Mouse (Mus musculus): ENCODE results near the gene Cdc42bpb. TPM values are rescaled to one million over a fixed set of nuclear protein-coding genes. Genes with fewer than 3 reads are reported as not detected.

The Cdc42bpb gene
- polyA plus RNA-seq, 1 experiment: 186 TPM

DNA sequence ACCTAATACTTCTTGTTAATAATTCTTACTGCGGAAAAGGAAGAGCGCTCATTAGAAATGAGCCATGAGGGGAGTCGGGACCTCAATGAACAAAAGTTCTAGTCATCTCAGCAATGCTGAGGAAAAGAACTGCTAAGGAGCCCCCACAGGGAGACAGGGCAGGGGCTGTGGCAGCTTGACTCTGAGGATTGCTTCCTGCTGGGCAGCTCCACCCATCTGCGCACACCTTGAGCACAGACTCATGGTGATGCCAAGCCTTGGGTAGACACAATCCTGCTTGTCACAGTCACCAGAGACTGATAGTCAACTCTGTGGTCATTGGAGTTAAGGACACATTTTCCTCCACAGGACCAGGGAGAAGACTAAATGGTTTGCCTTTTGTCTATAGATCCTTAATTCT, 9.6 kb upstream of the Cdc42bpb start:
- DNase-seq (ENCODE audit: low read depth, low spot score): no peak
- WGBS: 48% methylated on average over 4 of the region's 4 CpGs

DNA sequence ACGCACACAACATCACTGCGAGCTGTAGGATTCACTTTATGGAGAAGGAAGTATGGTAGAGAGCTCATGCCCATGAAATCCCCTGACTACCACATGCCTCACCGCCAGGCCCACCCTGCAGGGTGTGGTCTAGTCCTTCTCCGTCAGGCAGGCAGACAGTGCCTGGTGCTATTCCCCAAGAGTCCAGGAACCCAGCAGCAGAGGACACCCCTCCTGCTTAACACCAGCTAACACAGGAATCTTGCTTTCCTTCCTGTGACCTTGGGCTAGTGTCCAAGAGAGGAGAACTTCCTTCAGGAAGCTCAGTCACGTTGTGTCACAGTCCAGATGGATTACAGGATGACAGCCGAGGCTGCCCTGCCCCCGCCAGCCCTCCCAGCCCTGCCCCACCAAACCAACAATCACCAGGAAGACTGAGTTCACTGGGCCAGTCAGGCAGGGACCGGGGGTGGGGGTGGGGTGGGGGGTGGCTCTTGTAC, 9.2 kb upstream of the Cdc42bpb start:
- 4% methylated on average over 8 of the region's 8 CpGs for WGBS
- DNase-seq (ENCODE audit: low read depth, low spot score): peak; percentile 76

- WGBS: 79% methylated on average over 13 of the region's 13 CpGs
- DNase-seq (ENCODE audit: low read depth, low spot score): no peak
Measured at GRCm38 (mm10) chr12:111385883-111386641, 8.5 kb upstream of the Cdc42bpb start.

DNA sequence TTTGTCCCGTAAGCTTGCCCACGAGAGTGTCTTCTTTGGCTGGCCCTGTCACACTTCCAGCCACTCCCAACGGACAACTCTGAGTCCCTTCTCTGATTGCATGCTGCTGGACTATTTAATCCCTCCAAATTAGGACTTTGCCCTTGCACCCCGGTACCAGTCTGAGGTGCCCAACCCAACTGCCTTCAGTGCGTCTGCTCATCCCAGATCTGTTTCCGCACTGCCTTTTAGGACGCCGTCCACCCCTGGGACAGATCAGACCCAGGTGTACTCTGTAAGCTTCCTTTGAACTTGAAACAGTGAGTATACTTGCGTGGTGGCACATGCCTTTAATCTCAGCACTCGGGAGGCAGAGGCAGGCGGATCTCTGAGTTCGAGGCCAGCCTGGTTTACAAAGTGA, 1.3 kb upstream of the Cdc42bpb start:
- 62% methylated on average over 12 of the region's 12 CpGs for WGBS
- no peak for DNase-seq (ENCODE audit: low read depth, low spot score)

GRCm38 (mm10) chr12:111377986-111378490, 520 bp upstream of the Cdc42bpb start:
- no peak for DNase-seq (ENCODE audit: low read depth, low spot score)
- WGBS: under 1% methylated on average over 32 of the region's 32 CpGs

GRCm38 (mm10) chr12:111376826-111377331, 639 bp downstream of the Cdc42bpb start:
- 1% methylated on average over 49 of the region's 49 CpGs for WGBS
- DNase-seq (ENCODE audit: low read depth, low spot score): no peak

DNA sequence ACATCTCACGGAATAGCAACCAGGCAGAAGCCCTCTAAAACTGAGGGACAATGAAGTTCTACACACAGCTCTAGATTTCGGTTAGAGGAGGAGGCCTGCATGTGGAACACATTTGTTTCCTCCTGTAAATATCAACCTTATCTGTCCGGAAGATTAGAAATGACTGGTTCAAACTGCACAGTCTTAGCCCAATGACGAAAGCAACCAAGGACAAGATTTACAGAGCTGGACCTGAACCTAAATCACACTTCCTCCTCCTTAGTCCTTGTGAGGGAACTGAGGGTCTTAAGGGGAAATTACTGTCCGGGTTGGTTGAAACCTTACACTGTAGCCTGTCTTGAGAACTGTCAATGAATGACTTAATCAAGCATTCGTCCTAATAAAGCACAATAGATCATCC, 1.5 kb downstream of the Cdc42bpb start:
- WGBS: 7% methylated on average over 6 of the region's 6 CpGs
- DNase-seq (ENCODE audit: low read depth, low spot score): no peak

DNA sequence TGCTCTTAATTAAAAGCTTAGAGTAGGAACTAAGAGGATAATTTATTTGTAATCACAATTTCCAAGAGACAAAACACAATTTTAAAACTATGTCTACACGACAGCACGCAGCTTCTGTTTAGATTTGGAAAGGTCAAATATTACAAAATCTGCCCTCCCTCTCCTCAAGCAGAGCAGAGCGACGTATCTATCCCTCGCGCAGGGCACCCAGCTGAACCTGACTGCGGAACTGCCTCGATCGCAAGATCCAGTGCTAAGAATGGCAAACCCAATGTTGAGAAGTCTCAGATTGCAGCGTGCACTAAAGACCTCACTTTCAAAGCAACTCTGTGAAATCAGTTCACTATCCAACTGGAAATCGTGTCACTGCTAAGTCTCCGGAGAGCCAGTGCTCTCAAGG, 2.0 kb downstream of the Cdc42bpb start:
- no peak for DNase-seq (ENCODE audit: low read depth, low spot score)
- 39% methylated on average over 12 of the region's 12 CpGs for WGBS

DNA sequence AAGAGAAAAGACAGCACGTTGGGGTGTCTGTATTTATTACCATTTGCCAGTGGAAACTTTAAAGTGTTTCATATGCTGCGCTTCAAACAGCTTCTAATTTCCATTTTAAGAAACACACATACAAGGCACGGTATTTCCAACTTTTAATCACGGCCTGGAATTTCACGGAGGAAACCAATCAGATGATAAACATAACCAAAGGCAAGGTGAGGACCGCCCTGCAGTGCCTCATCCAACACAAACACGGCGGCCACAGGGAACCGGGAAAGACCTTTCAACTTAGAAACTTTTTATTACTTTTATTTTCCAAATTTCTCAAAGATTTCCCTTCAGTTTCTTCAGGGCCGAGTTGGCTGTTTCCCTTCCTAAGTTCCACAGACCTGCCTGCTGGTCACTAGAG, 2.8 kb downstream of the Cdc42bpb start:
- DNase-seq (ENCODE audit: low read depth, low spot score): no peak

DNA sequence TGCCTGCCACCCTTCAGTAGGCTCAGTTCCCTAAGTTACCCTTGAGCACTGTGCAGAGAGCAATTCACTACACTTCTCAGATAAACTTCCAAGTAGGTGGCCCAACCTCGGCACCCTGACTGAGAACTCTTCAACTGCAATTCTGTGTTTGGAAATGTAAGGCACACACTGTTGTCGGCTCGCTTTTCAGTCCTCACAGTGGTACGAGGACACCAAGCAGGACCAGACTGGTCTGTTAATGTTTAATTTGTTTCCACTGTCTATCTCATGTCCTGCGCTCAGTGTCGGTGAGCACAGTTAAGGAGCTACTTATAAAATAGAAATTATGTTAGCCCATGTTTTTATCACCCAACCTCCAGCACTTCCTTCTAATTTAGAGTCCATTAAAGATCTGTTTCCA, 4.1 kb downstream of the Cdc42bpb start:
- 30% methylated on average over 6 of the region's 6 CpGs for WGBS
- DNase-seq (ENCODE audit: low read depth, low spot score): no peak

More for the DNA sequence above, 2.8 kb downstream of the Cdc42bpb start:
- WGBS: 18% methylated on average over 10 of the region's 10 CpGs

GRCm38 (mm10) chr12:111371905-111372304, 5.6 kb downstream of the Cdc42bpb start:
- DNase-seq (ENCODE audit: low read depth, low spot score): no peak
- 82% methylated on average over 7 of the region's 7 CpGs for WGBS

- DNase-seq (ENCODE audit: low read depth, low spot score): no peak
- 59% methylated on average over 4 of the region's 4 CpGs for WGBS
Measured at GRCm38 (mm10) chr12:111370249-111370648, 7.3 kb downstream of the Cdc42bpb start.

DNA sequence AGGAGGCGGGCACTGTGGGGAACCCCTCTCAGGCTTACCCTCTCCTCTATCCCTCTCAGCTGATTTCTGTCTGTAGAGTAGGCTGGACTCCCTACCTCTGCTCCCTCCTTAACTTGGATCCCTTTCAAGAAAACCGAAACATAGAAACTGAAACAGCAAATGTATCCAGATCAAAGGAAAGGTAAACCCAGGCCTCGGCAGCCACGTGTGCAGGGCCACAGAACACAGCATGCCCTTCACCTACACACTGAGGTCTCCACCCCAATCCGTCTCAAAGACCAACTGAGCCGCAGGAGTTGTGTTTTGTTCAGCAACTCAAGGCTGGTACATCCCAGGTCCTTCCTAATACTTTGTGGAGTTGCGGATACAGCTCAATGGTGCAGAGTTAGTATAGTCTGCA, 10.5 kb downstream of the Cdc42bpb start:
- no peak for DNase-seq (ENCODE audit: low read depth, low spot score)
- WGBS: 36% methylated on average over 7 of the region's 7 CpGs

- DNase-seq (ENCODE audit: low read depth, low spot score): no peak
- 91% methylated on average over 3 of the region's 3 CpGs for WGBS
Measured at GRCm38 (mm10) chr12:111364234-111364633, 13.3 kb downstream of the Cdc42bpb start.

- DNase-seq (ENCODE audit: low read depth, low spot score): peak; percentile 83
- 16% methylated on average over 14 of the region's 14 CpGs for WGBS
Measured at GRCm38 (mm10) chr12:111361319-111362098, 16.0 kb downstream of the Cdc42bpb start.

- DNase-seq (ENCODE audit: low read depth, low spot score): no peak
- WGBS: 33% methylated on average over 16 of the region's 16 CpGs
Measured at GRCm38 (mm10) chr12:111360671-111361070, 16.8 kb downstream of the Cdc42bpb start.

GRCm38 (mm10) chr12:111356216-111356615, 21.3 kb downstream of the Cdc42bpb start:
- DNase-seq (ENCODE audit: low read depth, low spot score): no peak
- WGBS: 80% methylated on average over 8 of the region's 8 CpGs

GRCm38 (mm10) chr12:111354142-111354541, 23.4 kb downstream of the Cdc42bpb start:
- WGBS: 51% methylated on average over 5 of the region's 5 CpGs

DNA sequence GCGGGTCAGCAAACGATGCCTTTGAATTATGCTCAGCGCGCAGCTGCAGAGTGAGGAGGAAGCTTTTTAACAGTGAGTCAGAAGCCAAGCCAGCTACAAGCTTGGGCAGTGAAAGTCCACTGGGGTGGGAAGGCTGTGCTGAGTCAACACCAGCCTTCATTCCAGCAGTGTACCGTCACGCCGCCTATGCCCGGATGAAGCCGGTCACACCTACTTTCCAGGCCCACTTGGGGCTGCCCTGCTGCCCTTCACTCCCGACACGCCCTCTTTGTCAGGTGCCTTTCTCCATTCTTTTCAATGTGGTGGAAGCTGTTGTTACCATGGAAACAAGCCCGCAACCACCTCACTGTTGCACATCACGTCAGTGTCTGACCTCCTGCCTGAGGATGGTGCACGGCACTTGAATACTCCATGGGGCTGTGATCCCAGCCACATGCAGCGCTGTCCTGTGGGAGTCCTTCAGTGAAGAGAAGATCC, 24.0 kb downstream of the Cdc42bpb start:
- peak; percentile 85 for DNase-seq (ENCODE audit: low read depth, low spot score)
- WGBS: 19% methylated on average over 14 of the region's 15 CpGs

More at GRCm38 (mm10) chr12:111354142-111354541, 23.4 kb downstream of the Cdc42bpb start:
- DNase-seq (ENCODE audit: low read depth, low spot score): no peak

DNA sequence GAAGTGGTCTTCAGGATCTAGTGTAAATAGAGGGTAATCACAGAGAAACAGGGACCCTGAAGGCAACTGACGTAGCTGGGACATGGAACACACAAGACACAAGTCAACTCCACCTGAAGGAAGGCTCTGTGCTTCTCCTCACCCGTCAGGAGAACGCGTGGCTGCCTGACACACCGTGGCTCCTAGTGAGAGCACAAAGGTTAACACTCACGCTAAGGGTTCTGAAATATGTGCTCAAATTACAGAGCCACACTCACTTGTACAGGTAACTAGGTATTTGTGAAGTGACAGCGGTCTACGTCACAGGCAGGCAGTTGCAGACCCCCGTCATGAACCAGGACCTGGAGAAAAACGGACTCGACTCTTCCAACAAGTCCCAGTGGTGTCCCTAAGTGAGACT, 24.5 kb downstream of the Cdc42bpb start:
- 44% methylated on average over 11 of the region's 11 CpGs for WGBS
- DNase-seq (ENCODE audit: low read depth, low spot score): no peak
